7 mouse cellular contexts compared by ENCODE assay signal in genomic region chr17:49889629-49890028, GRCm38 (mm10).
DNase-seq lines count a peak whose midpoint lies in the region; ATAC-seq and TF ChIP-seq lines count a peak whose summit lies in the region.

No protein-coding gene starts in this region.

- H3K27ac ChIP-seq in lung, embryonic 14.5 days (ENCODE audit: low read depth), result no peak overlapping the region
- H3K27ac ChIP-seq in forebrain, embryonic 11.5 days (ENCODE audit: low read depth, low read length), result no peak overlapping the region
- no peak overlapping the region for H3K27ac ChIP-seq in limb, embryonic 14.5 days (replicated peaks; ENCODE audit: low read depth, low read length)
- no peak overlapping the region for H3K27ac ChIP-seq in stomach, embryonic 16.5 days (ENCODE audit: low read length)
- H3K27ac ChIP-seq in liver, postnatal 0 days (ENCODE audit: low read depth), result no peak overlapping the region

- TF ChIP-seq POLR2A in lung, adult 2 months (IDR thresholded peaks at IDR 0.05; ENCODE audit: borderline replicate concordance, extremely low read depth, low read depth, low read length), result no peak
- TF ChIP-seq POLR2A in limb, embryonic 14.5 days (IDR thresholded peaks at IDR 0.05; ENCODE audit: borderline replicate concordance, extremely low read depth, insufficient read depth, insufficient read length), result no peak

- H3K4me3 ChIP-seq in lung, embryonic 14.5 days (ENCODE audit: low read depth, low read length), result no peak overlapping the region
- H3K4me3 ChIP-seq in lung, adult 2 months (replicated peaks; ENCODE audit: extremely low read depth, low read depth, low read length), result no peak overlapping the region
- no peak overlapping the region for H3K4me3 ChIP-seq in forebrain, embryonic 11.5 days (ENCODE audit: low read depth, low read length)
- H3K4me3 ChIP-seq in limb, embryonic 14.5 days (replicated peaks; ENCODE audit: low read length), result no peak overlapping the region
- no peak overlapping the region for H3K4me3 ChIP-seq in stomach, embryonic 16.5 days (replicated peaks; ENCODE audit: low read length)
- no peak overlapping the region for H3K4me3 ChIP-seq in liver, postnatal 0 days (ENCODE audit: low read depth, low read length)

- H3K9ac ChIP-seq in lung, embryonic 14.5 days, result no peak overlapping the region
- H3K9ac ChIP-seq in forebrain, embryonic 11.5 days (ENCODE audit: low read length), result no peak overlapping the region
- no peak overlapping the region for H3K9ac ChIP-seq in limb, embryonic 14.5 days (ENCODE audit: low read depth, low read length, severe bottlenecking)
- no peak overlapping the region for H3K9ac ChIP-seq in stomach, embryonic 16.5 days (ENCODE audit: low read length)
- H3K9ac ChIP-seq in liver, postnatal 0 days (replicated peaks), result no peak overlapping the region

- WGBS in lung, embryonic 14.5 days, result 34% methylated on average over 7 of the region's 7 CpGs
- WGBS in lung, adult 2 months, result 49% methylated on average over 7 of the region's 7 CpGs
- WGBS in forebrain, embryonic 11.5 days, result 25% methylated on average over 7 of the region's 7 CpGs
- 22% methylated on average over 3 of the region's 7 CpGs for WGBS in limb, embryonic 14.5 days
- 34% methylated on average over 7 of the region's 7 CpGs for WGBS in stomach, embryonic 16.5 days
- 33% methylated on average over 7 of the region's 7 CpGs for WGBS in liver, postnatal 0 days (ENCODE audit: insufficient replicate concordance)

- peaks cover 7% of the 10 kb centered on the region for H3K4me1 ChIP-seq in lung, embryonic 14.5 days (ENCODE audit: insufficient read depth)
- no peaks in the 10 kb centered on the region for H3K4me1 ChIP-seq in lung, adult 2 months (ENCODE audit: control insufficient read depth, insufficient read depth, low read length)
- H3K4me1 ChIP-seq in forebrain, embryonic 11.5 days (replicated peaks; ENCODE audit: control insufficient read depth, insufficient read depth, low read length), result peaks cover 2% of the 10 kb centered on the region; the same call in 1 of the 2 replicates
- peaks cover 11% of the 10 kb centered on the region; the same call in 1 of the 2 replicates for H3K4me1 ChIP-seq in limb, embryonic 14.5 days (ENCODE audit: control insufficient read depth, insufficient read depth, low read length)
- no peaks in the 10 kb centered on the region; the same call in 1 of the 2 replicates for H3K4me1 ChIP-seq in stomach, embryonic 16.5 days (ENCODE audit: control insufficient read depth, insufficient read depth, low read length)
- H3K4me1 ChIP-seq in liver, postnatal 0 days (ENCODE audit: insufficient read depth), result no peaks in the 10 kb centered on the region

- no peaks in the 10 kb centered on the region for H3K36me3 ChIP-seq in lung, embryonic 14.5 days (ENCODE audit: insufficient read depth)
- no peaks in the 10 kb centered on the region for H3K36me3 ChIP-seq in forebrain, embryonic 11.5 days (ENCODE audit: control insufficient read depth, insufficient read depth, low read length)
- H3K36me3 ChIP-seq in limb, embryonic 14.5 days (ENCODE audit: control insufficient read depth, insufficient read depth, low read length), result no peaks in the 10 kb centered on the region
- no peaks in the 10 kb centered on the region for H3K36me3 ChIP-seq in stomach, embryonic 16.5 days (ENCODE audit: control insufficient read depth, insufficient read depth, low read length)
- H3K36me3 ChIP-seq in liver, postnatal 0 days (replicated peaks; ENCODE audit: insufficient read depth, low read length), result no peaks in the 10 kb centered on the region

- H3K4me2 ChIP-seq in lung, embryonic 14.5 days, result no peak overlapping the region
- H3K4me2 ChIP-seq in forebrain, embryonic 11.5 days (ENCODE audit: low read depth, low read length, severe bottlenecking), result no peak overlapping the region
- no peak overlapping the region for H3K4me2 ChIP-seq in limb, embryonic 14.5 days (replicated peaks; ENCODE audit: low read depth, low read length, severe bottlenecking)
- no peak overlapping the region for H3K4me2 ChIP-seq in stomach, embryonic 16.5 days (ENCODE audit: low read depth, low read length)
- no peak overlapping the region for H3K4me2 ChIP-seq in liver, postnatal 0 days (ENCODE audit: low read depth, low read length)

- H3K9me3 ChIP-seq in lung, embryonic 14.5 days (ENCODE audit: low read depth, low read length), result no peaks in the 10 kb centered on the region
- H3K9me3 ChIP-seq in forebrain, embryonic 11.5 days (ENCODE audit: control insufficient read depth, low read length), result no peaks in the 10 kb centered on the region
- no peaks in the 10 kb centered on the region for H3K9me3 ChIP-seq in limb, embryonic 14.5 days (ENCODE audit: control insufficient read depth, low read length)
- no peaks in the 10 kb centered on the region for H3K9me3 ChIP-seq in stomach, embryonic 16.5 days (replicated peaks; ENCODE audit: control insufficient read depth, low read length)
- no peaks in the 10 kb centered on the region for H3K9me3 ChIP-seq in liver, postnatal 0 days (ENCODE audit: low read length)

- no peak for TF ChIP-seq EP300 in liver, postnatal 0 days (IDR thresholded peaks at IDR 0.05; ENCODE audit: low read depth)

- ATAC-seq in lung, embryonic 14.5 days (ENCODE audit: insufficient read depth), result peak; percentile 36; the same call in 1 of the 2 replicates
- 0 out of 2 replicates have a peak, but pooled peaks have one; percentile 44 for ATAC-seq in forebrain, embryonic 11.5 days (replicated peaks; ENCODE audit: low FRiP score)
- 0 out of 2 replicates have a peak, but pooled peaks have one; percentile 38 for ATAC-seq in limb, embryonic 14.5 days (ENCODE audit: low FRiP score, low read depth)
- ATAC-seq in stomach, embryonic 16.5 days (ENCODE audit: insufficient read depth, low FRiP score), result peak; percentile 45; the same call in 1 of the 2 replicates
- no peak for ATAC-seq in liver, postnatal 0 days

- no peaks in the 10 kb centered on the region for H3K27me3 ChIP-seq in lung, embryonic 14.5 days (ENCODE audit: insufficient read depth, low read length)
- H3K27me3 ChIP-seq in forebrain, embryonic 11.5 days (ENCODE audit: control insufficient read depth, insufficient read depth, low read length), result no peaks in the 10 kb centered on the region
- no peaks in the 10 kb centered on the region for H3K27me3 ChIP-seq in limb, embryonic 14.5 days (ENCODE audit: control insufficient read depth, insufficient read depth, low read length)
- H3K27me3 ChIP-seq in stomach, embryonic 16.5 days (ENCODE audit: control insufficient read depth, insufficient read depth, low read length), result no peaks in the 10 kb centered on the region
- no peaks in the 10 kb centered on the region for H3K27me3 ChIP-seq in liver, postnatal 0 days (ENCODE audit: insufficient read depth, low read length)

- TF ChIP-seq CTCF in lung, embryonic 14.5 days (IDR thresholded peaks at IDR 0.05; ENCODE audit: low read depth), result peak; percentile 44
- no peak for TF ChIP-seq CTCF in lung, adult 2 months (IDR thresholded peaks at IDR 0.05; ENCODE audit: insufficient read depth, low read length)
- no peak for TF ChIP-seq CTCF in liver, postnatal 0 days (IDR thresholded peaks at IDR 0.05; ENCODE audit: low read depth)

- DNase-seq in lung, embryonic 14.5 days, result peak; percentile 61
- no peak for DNase-seq in lung, adult 2 months
- peak; percentile 66 for DNase-seq in forebrain, embryonic 11.5 days (ENCODE audit: low spot score)
- DNase-seq in limb, embryonic 14.5 days (ENCODE audit: low spot score), result no peak
- DNase-seq in liver, postnatal 0 days, result no peak
- no peak for DNase-seq in layer of hippocampus, adult 9-10 months (ENCODE audit: low spot score)

Comparison
In these comparisons a context has a peak if more than half of its experiments do, and no peak if none do; other contexts are left out.
1. DNase-seq: peak in lung, embryonic 14.5 days (single experiment) and forebrain, embryonic 11.5 days (single experiment); none in lung, adult 2 months (single experiment), limb, embryonic 14.5 days (single experiment), liver, postnatal 0 days (single experiment) and layer of hippocampus, adult 9-10 months (single experiment).